Mouse (Mus musculus) midbrain, embryonic 14.5 days (tissue): ENCODE results near the gene Cyp2r1. TPM values are rescaled to one million over a fixed set of nuclear protein-coding genes. Genes with fewer than 3 reads are reported as not detected.

ENCODE experiments used
- ATAC-seq: fragments of 200-750 bp; cut with Nextera tagmentation; 2 replicates; pipeline ENCODE4 v1.8.0; 2017; ENCODE audit warnings: moderate number of reproducible peaks, moderate library complexity; ENCODE audit not compliant: low FRiP score, low TSS enrichment
- DNase-seq: peaks from one replicate; pipeline ENCODE4 v3.0.0-alpha.2; 2015
- H3K27ac ChIP-seq: fragments of 300-500 bp; sonication (generic); replicated peaks from 2 replicates; pipeline ENCODE4 v1.5.1; 2014; ENCODE audit warnings: mild to moderate bottlenecking, low read depth, low read length, moderate library complexity
- H3K27me3 ChIP-seq: fragments of 300-500 bp; sonication (generic); 2 replicates; pipeline ENCODE4 v1.6.1; 2014; ENCODE audit warnings: low read length, control low read depth, mixed read lengths; ENCODE audit not compliant: control insufficient read depth, insufficient read depth
- H3K36me3 ChIP-seq: fragments of 300-500 bp; sonication (generic); 2 replicates; pipeline ENCODE4 v1.6.1; 2014; ENCODE audit warnings: low read length, control low read depth; ENCODE audit not compliant: control insufficient read depth, insufficient read depth
- H3K4me1 ChIP-seq: fragments of 300-500 bp; sonication (generic); 2 replicates; pipeline ENCODE4 v1.6.1; 2014; ENCODE audit warnings: mild to moderate bottlenecking, antibody characterized with exemption, low read length, control low read depth; ENCODE audit not compliant: control insufficient read depth, insufficient read depth
- H3K4me2 ChIP-seq: fragments of 300-500 bp; sonication (generic); 2 replicates; pipeline ENCODE4 v1.6.1; 2014; ENCODE audit warnings: mild to moderate bottlenecking, low read length, moderate library complexity
- H3K4me3 ChIP-seq: fragments of 300-500 bp; sonication (generic); replicated peaks from 2 replicates; pipeline ENCODE4 v1.5.1; 2014; ENCODE audit warnings: low read depth, low read length
- H3K9ac ChIP-seq: fragments of 300-500 bp; sonication (generic); replicated peaks from 2 replicates; pipeline ENCODE4 v1.6.1; 2014; ENCODE audit warnings: mild to moderate bottlenecking, low read length, moderate library complexity
- H3K9me3 ChIP-seq: fragments of 300-500 bp; sonication (generic); 2 replicates; pipeline ENCODE4 v1.6.1; 2016; ENCODE audit warnings: low read length, control low read depth, mixed read lengths; ENCODE audit not compliant: control insufficient read depth
- WGBS: fragments of 180-500 bp; shearing (Covaris S2); extraction: QIAGEN DNeasy Blood & Tissue Kit; methylation state at CpG from one replicate; pipeline ENCODE4 v1.1.7; 2014; 5-methylcytosine and 5-hydroxymethylcytosine counted together
- polyA plus RNA-seq: library from polyadenylated mRNA; unstranded; fragments of >200 nt; fragmentation: Nextera tagmentation; extraction: Ambion mirVana; gene quantifications from 2 replicates; pipeline ENCODE4 v1.2.1, GENCODE M21; 2014

Gene Cyp2r1
- polyA plus RNA-seq, 1 experiment from 2014 or later = 1.2 TPM

DNA sequence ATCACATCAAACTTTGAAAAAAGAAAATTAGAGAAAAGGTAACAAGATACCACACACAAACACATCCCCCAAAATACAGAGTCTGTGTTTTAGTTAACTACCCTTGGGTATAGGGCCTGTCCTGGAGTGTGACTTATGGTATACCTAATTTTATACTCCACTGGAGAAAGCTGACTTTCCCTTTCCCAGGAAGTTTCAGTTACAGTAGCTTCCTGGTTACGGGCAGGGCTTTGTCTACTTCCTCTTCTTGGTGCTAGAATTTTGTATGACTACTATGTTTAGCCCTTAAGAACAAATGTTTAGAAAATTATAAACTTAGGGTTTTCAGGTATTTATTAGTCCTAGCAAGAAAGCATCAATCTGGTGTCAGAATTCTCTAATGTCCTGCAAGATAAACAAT lies 36.5 kb downstream of the Cyp2r1 start:
- Histone ChIP-seq H3K27ac (no peak overlapping the region), H3K27me3 (no peaks in the 10 kb centered on the region), H3K4me3 (no peak overlapping the region), H3K4me1 (no peaks in the 10 kb centered on the region), H3K9ac (no peak overlapping the region), H3K36me3 (0 out of 2 replicates have a peak, but pooled peaks cover 3% of the 10 kb centered on the region), H3K4me2 (no peak overlapping the region), H3K9me3 (no peaks in the 10 kb centered on the region)
- no peak for DNase-seq
- WGBS = 96% methylated on average over 1 of the region's 1 CpGs
- ATAC-seq = no peak

DNA sequence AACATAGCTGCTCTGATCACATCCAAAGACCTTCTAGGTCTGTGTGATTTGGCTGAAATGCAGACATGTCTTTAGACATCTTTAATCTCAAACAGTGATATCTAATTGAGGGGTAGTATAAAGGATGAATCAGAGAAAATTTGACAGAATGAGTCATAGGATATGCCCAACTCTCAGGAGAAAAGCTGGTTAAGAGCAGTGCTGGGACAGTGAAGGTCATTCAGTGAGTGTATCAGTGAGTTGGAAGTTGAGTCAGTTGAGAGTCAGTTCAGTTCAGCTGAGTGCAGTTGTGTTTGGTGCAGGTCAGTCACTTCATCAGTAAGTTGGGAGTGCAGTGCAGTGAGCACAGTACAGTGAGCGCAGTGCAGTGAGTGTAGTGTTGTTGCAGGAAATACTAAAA lies 42.6 kb downstream of the Cyp2r1 start:
- ATAC-seq (no peak), DNase-seq (no peak)
- H3K4me1 ChIP-seq = no peaks in the 10 kb centered on the region
- no peaks in the 10 kb centered on the region for H3K9me3 ChIP-seq
- H3K27ac ChIP-seq = no peak overlapping the region
- H3K4me2 ChIP-seq = no peak overlapping the region
- no peak overlapping the region for H3K9ac ChIP-seq
- H3K27me3 ChIP-seq = no peaks in the 10 kb centered on the region
- 0 out of 2 replicates have a peak, but pooled peaks cover 3% of the 10 kb centered on the region for H3K36me3 ChIP-seq
- WGBS = 100% methylated on average over 1 of the region's 1 CpGs
- no peak overlapping the region for H3K4me3 ChIP-seq

- Histone ChIP-seq H3K9me3 (no peaks in the 10 kb centered on the region), H3K36me3 (0 out of 2 replicates have a peak, but pooled peaks cover 3% of the 10 kb centered on the region), H3K27me3 (no peaks in the 10 kb centered on the region), H3K9ac (no peak overlapping the region), H3K4me3 (no peak overlapping the region), H3K4me1 (no peaks in the 10 kb centered on the region), H3K27ac (no peak overlapping the region), H3K4me2 (no peak overlapping the region)
- ATAC-seq = no peak
- 91% methylated on average over 2 of the region's 2 CpGs for WGBS
- no peak for DNase-seq
These were observed 53.9 kb downstream of the Cyp2r1 start for GRCm38 (mm10) chr7:114508879-114509278.

Other genes with a start within 250 kb of the Cyp2r1 start
- 6.5 and 6.9 TPM in 2 replicates for gene Pde3b, start 147.7 kb downstream of the Cyp2r1 start, polyA plus RNA-seq
- gene Calca, start 73.4 kb upstream of the Cyp2r1 start, polyA plus RNA-seq = 5.9 and 7.3 TPM in 2 replicates
- not detected in 2 replicates for gene Calcb, start 155.7 kb upstream of the Cyp2r1 start, polyA plus RNA-seq
- gene Insc, start 180.7 kb upstream of the Cyp2r1 start, polyA plus RNA-seq = 1.3 and 1.7 TPM in 2 replicates